Mouse (Mus musculus) stomach, embryonic 14.5 days (tissue): Measurements from ENCODE around the gene Gm28043. TPM values are rescaled to one million over a fixed set of nuclear protein-coding genes. Genes with fewer than 3 reads are reported as not detected.

Source experiments
- ATAC-seq: fragments of 200-750 bp; cut with Nextera tagmentation; 2 replicates; pipeline ENCODE4 v1.8.0; 2017; ENCODE audit warnings: low read depth, moderate TSS enrichment; ENCODE audit not compliant: insufficient number of reproducible peaks, insufficient read depth, low FRiP score
- H3K27ac ChIP-seq: fragments of 300-500 bp; sonication (generic); 2 replicates; pipeline ENCODE4 v1.5.1; 2014; ENCODE audit warnings: mild to moderate bottlenecking, low read length, moderate library complexity, mixed read lengths
- H3K27me3 ChIP-seq: fragments of 300-500 bp; sonication (generic); 2 replicates; pipeline ENCODE4 v1.6.1; 2014; ENCODE audit warnings: low read length, control low read depth, mixed read lengths; ENCODE audit not compliant: control insufficient read depth, insufficient read depth
- H3K36me3 ChIP-seq: fragments of 300-500 bp; sonication (generic); 2 replicates; pipeline ENCODE4 v1.6.1; 2014; ENCODE audit warnings: mild to moderate bottlenecking, control low read depth, low read length, moderate library complexity, mixed read lengths; ENCODE audit not compliant: control insufficient read depth, insufficient read depth
- H3K4me1 ChIP-seq: fragments of 300-500 bp; sonication (generic); 2 replicates; pipeline ENCODE4 v1.6.1; 2014; ENCODE audit warnings: low read length, control low read depth, mixed read lengths; ENCODE audit not compliant: control insufficient read depth, insufficient read depth
- H3K4me2 ChIP-seq: fragments of 300-500 bp; sonication (generic); replicated peaks from 2 replicates; pipeline ENCODE4 v1.6.1; 2014; ENCODE audit warnings: low read depth, low read length, control low read depth
- H3K4me3 ChIP-seq: fragments of 300-500 bp; sonication (generic); 2 replicates; pipeline ENCODE4 v1.5.1; 2014; ENCODE audit warnings: low read depth, low read length, control low read depth
- H3K9ac ChIP-seq: fragments of 300-500 bp; sonication (generic); replicated peaks from 2 replicates; pipeline ENCODE4 v1.6.1; 2014; ENCODE audit warnings: low read depth, mild to moderate bottlenecking, control low read depth, low read length, moderate library complexity, mixed read lengths
- H3K9me3 ChIP-seq: fragments of 300-500 bp; sonication (generic); 2 replicates; pipeline ENCODE4 v1.6.1; 2016; ENCODE audit warnings: low read depth, low read length, control low read depth; ENCODE audit not compliant: control insufficient read depth
- WGBS: fragments of 180-500 bp; shearing (Covaris S2); extraction: QIAGEN DNeasy Blood & Tissue Kit; methylation state at CpG from one replicate; pipeline ENCODE4 v1.1.7; 2014; 5-methylcytosine and 5-hydroxymethylcytosine counted together
- polyA plus RNA-seq: library from polyadenylated mRNA; unstranded; fragments of >200 nt; fragmentation: Nextera tagmentation; extraction: Ambion mirVana; gene quantifications from 2 replicates; pipeline ENCODE4 v1.2.1, GENCODE M21; 2014

The Gm28043 gene
- polyA plus RNA-seq, 1 experiment from 2014 or later = 2.7 TPM

GRCm38 (mm10) chr17:29687373-29687772 is 72.7 kb downstream of the Gm28043 start:
- Histone ChIP-seq H3K4me2 (no peak overlapping the region), H3K4me3 (no peak overlapping the region), H3K4me1 (no peaks in the 10 kb centered on the region), H3K9me3 (no peaks in the 10 kb centered on the region), H3K27ac (no peak overlapping the region), H3K36me3 (peaks cover 63% of the 10 kb centered on the region), H3K9ac (no peak overlapping the region), H3K27me3 (no peaks in the 10 kb centered on the region)
- 89% methylated on average over 6 of the region's 6 CpGs for WGBS
- ATAC-seq = no peak

- Histone ChIP-seq H3K36me3 (peaks cover 63% of the 10 kb centered on the region), H3K4me3 (no peak overlapping the region), H3K27ac (no peak overlapping the region), H3K27me3 (no peaks in the 10 kb centered on the region), H3K4me1 (no peaks in the 10 kb centered on the region), H3K9me3 (no peaks in the 10 kb centered on the region), H3K9ac (no peak overlapping the region), H3K4me2 (no peak overlapping the region)
- ATAC-seq = no peak
- 92% methylated on average over 10 of the region's 10 CpGs for WGBS
Measured at GRCm38 (mm10) chr17:29688610-29689009, 73.9 kb downstream of the Gm28043 start.

- peaks cover 67% of the 10 kb centered on the region for H3K36me3 ChIP-seq
- no peaks in the 10 kb centered on the region for H3K4me1 ChIP-seq
- no peak for ATAC-seq
- H3K9me3 ChIP-seq = no peaks in the 10 kb centered on the region
- H3K4me3 ChIP-seq = no peak overlapping the region
- no peak overlapping the region for H3K27ac ChIP-seq
- WGBS = 81% methylated on average over 6 of the region's 6 CpGs
- no peak overlapping the region for H3K4me2 ChIP-seq
- no peak overlapping the region for H3K9ac ChIP-seq
- H3K27me3 ChIP-seq = no peaks in the 10 kb centered on the region
Measured at GRCm38 (mm10) chr17:29690257-29690656, 75.6 kb downstream of the Gm28043 start.

- H3K4me2 ChIP-seq = no peak overlapping the region
- ATAC-seq = no peak
- H3K27ac ChIP-seq = no peak overlapping the region
- H3K4me3 ChIP-seq = no peak overlapping the region
- H3K36me3 ChIP-seq = peaks cover 57% of the 10 kb centered on the region
- no peak overlapping the region for H3K9ac ChIP-seq
- no peaks in the 10 kb centered on the region for H3K27me3 ChIP-seq
- H3K4me1 ChIP-seq = no peaks in the 10 kb centered on the region
- WGBS = 87% methylated on average over 2 of the region's 2 CpGs
- no peaks in the 10 kb centered on the region for H3K9me3 ChIP-seq
Measured at GRCm38 (mm10) chr17:29692827-29693226, 78.2 kb downstream of the Gm28043 start.

GRCm38 (mm10) chr17:29693571-29693970 is 78.9 kb downstream of the Gm28043 start:
- Histone ChIP-seq H3K9me3 (no peaks in the 10 kb centered on the region), H3K4me1 (no peaks in the 10 kb centered on the region), H3K9ac (no peak overlapping the region), H3K4me3 (no peak overlapping the region), H3K27ac (no peak overlapping the region), H3K4me2 (no peak overlapping the region), H3K27me3 (no peaks in the 10 kb centered on the region), H3K36me3 (peaks cover 59% of the 10 kb centered on the region)
- no peak for ATAC-seq
- 71% methylated on average over 2 of the region's 2 CpGs for WGBS

GRCm38 (mm10) chr17:29694516-29694915 is 79.8 kb downstream of the Gm28043 start:
- Histone ChIP-seq H3K9me3 (no peaks in the 10 kb centered on the region), H3K36me3 (peaks cover 65% of the 10 kb centered on the region), H3K27me3 (no peaks in the 10 kb centered on the region), H3K4me3 (no peak overlapping the region), H3K27ac (no peak overlapping the region), H3K4me2 (no peak overlapping the region), H3K9ac (no peak overlapping the region), H3K4me1 (no peaks in the 10 kb centered on the region)
- 84% methylated on average over 4 of the region's 4 CpGs for WGBS
- no peak for ATAC-seq

GRCm38 (mm10) chr17:29696940-29697339 is 82.3 kb downstream of the Gm28043 start:
- Histone ChIP-seq H3K4me1 (no peaks in the 10 kb centered on the region), H3K4me2 (no peak overlapping the region), H3K27me3 (no peaks in the 10 kb centered on the region), H3K36me3 (peaks cover 61% of the 10 kb centered on the region), H3K27ac (no peak overlapping the region), H3K9me3 (no peaks in the 10 kb centered on the region), H3K9ac (no peak overlapping the region), H3K4me3 (no peak overlapping the region)
- 97% methylated on average over 8 of the region's 8 CpGs for WGBS
- ATAC-seq = no peak

GRCm38 (mm10) chr17:29698421-29698820 is 83.7 kb downstream of the Gm28043 start:
- Histone ChIP-seq H3K27ac (no peak overlapping the region), H3K9ac (no peak overlapping the region), H3K36me3 (peaks cover 75% of the 10 kb centered on the region), H3K4me3 (no peak overlapping the region), H3K4me2 (no peak overlapping the region), H3K27me3 (no peaks in the 10 kb centered on the region), H3K9me3 (no peaks in the 10 kb centered on the region), H3K4me1 (no peaks in the 10 kb centered on the region)
- ATAC-seq = no peak
- 90% methylated on average over 6 of the region's 6 CpGs for WGBS

GRCm38 (mm10) chr17:29700573-29700972 is 85.9 kb downstream of the Gm28043 start:
- 92% methylated on average over 7 of the region's 7 CpGs for WGBS
- H3K36me3 ChIP-seq = peaks cover 64% of the 10 kb centered on the region

More at GRCm38 (mm10) chr17:29700573-29700972, 85.9 kb downstream of the Gm28043 start:
- no peak overlapping the region for H3K4me3 ChIP-seq
- no peak overlapping the region for H3K4me2 ChIP-seq
- H3K9ac ChIP-seq = no peak overlapping the region
- no peaks in the 10 kb centered on the region for H3K27me3 ChIP-seq
- no peaks in the 10 kb centered on the region for H3K9me3 ChIP-seq
- ATAC-seq = no peak
- H3K4me1 ChIP-seq = no peaks in the 10 kb centered on the region
- H3K27ac ChIP-seq = no peak overlapping the region
